In genomic region chr17:16951092-16952016, GRCm38 (mm10) we compare ENCODE assay signal across 8 mouse cellular contexts.
DNase-seq lines count a peak whose midpoint lies in the region; ATAC-seq lines count a peak whose summit lies in the region.
"Not testable (repeated sequence)": the region's sequence is repeated elsewhere in the genome, so short reads cannot be mapped to it uniquely, and the experiment has no call there.

No protein-coding gene starts in this region.

- H3K4me1 ChIP-seq in hindbrain, embryonic 16.5 days (ENCODE audit: control insufficient read depth, insufficient read depth, low read depth, low read length): not testable (repeated sequence)

- peak; percentile 100 for ATAC-seq in hindbrain, embryonic 16.5 days

- peak overlapping the region; percentile 74 for H3K27ac ChIP-seq in hindbrain, embryonic 16.5 days (ENCODE audit: low read depth, low read length)
- peak overlapping the region; percentile 43 for H3K27ac ChIP-seq in macrophage

- H3K36me3 ChIP-seq in hindbrain, embryonic 16.5 days (ENCODE audit: control insufficient read depth, insufficient read depth, low read length); macrophage (ENCODE audit: inconsistent target): not testable (repeated sequence)

- peak overlapping the region; percentile 43 for H3K4me3 ChIP-seq in hindbrain, embryonic 16.5 days (ENCODE audit: low read length)
- H3K4me3 ChIP-seq in macrophage (ENCODE audit: inconsistent target): peak overlapping the region; percentile 54

- H3K27me3 ChIP-seq in hindbrain, embryonic 16.5 days (replicated peaks; ENCODE audit: control insufficient read depth, insufficient read depth, low read length): not testable (repeated sequence)

- peaks cover 39% of the 10 kb centered on the region for H3K79me2 ChIP-seq in macrophage (ENCODE audit: inconsistent target)

- DNase-seq in WW6 (ENCODE audit: low read depth, low spot score): peak; percentile 71
- peak; percentile 47 to 79 for DNase-seq in cerebellum, postnatal 4 days (ENCODE audit: low spot score in 2 of 2)
- DNase-seq in gastrocnemius, adult 18-20 months (ENCODE audit: low spot score): peak; percentile 94
- peak; percentile 81 to 88 for DNase-seq in left cerebral cortex, adult 18-20 months (ENCODE audit: low spot score in 2 of 2)
- DNase-seq in right cerebral cortex, adult 18-20 months: peak; percentile 92
- peak; percentile 44 for DNase-seq in urinary bladder, postnatal 10 days (ENCODE audit: low spot score)

- 3% methylated on average over 22 of the region's 26 CpGs for WGBS in hindbrain, embryonic 16.5 days
- WGBS in macrophage (ENCODE audit: missing documents): 2% methylated on average over 16 of the region's 26 CpGs

- H3K4me2 ChIP-seq in hindbrain, embryonic 16.5 days (ENCODE audit: low read length): peak overlapping the region; percentile 45; the same call in 1 of the 2 replicates

- H3K9me3 ChIP-seq in hindbrain, embryonic 16.5 days (ENCODE audit: control insufficient read depth, low read length): not testable (repeated sequence)

- H3K9ac ChIP-seq in hindbrain, embryonic 16.5 days (ENCODE audit: low read depth, low read length): peak overlapping the region; percentile 55

Comparison
In these comparisons a context has a peak if more than half of its experiments do, and no peak if none do; other contexts are left out.
1. Peak in every context shown above with its lines: DNase-seq, ATAC-seq, H3K4me3 ChIP-seq and H3K27ac ChIP-seq.
2. DNase-seq: peak in every context shown above with its lines; median percentile 94 in gastrocnemius, adult 18-20 months; 92 in right cerebral cortex, adult 18-20 months; 84 in left cerebral cortex, adult 18-20 months; 71 in WW6; 63 in cerebellum, postnatal 4 days; 44 in urinary bladder, postnatal 10 days.